Mouse (Mus musculus): ENCODE data around the gene Olfr1100. TPM values are rescaled to one million over a fixed set of nuclear protein-coding genes. Genes with fewer than 3 reads are reported as not detected.

Olfr1100 gene
- polyA plus RNA-seq (2015; fragmentation: Nextera tagmentation; extraction: Ambion mirVana) = not detected in 2 replicates

- no peaks in the 10 kb centered on the region for H3K36me3 ChIP-seq
- no peak for ATAC-seq (replicated peaks)
- H3K4me1 ChIP-seq = no peaks in the 10 kb centered on the region
- H3K9ac ChIP-seq (replicated peaks) = no peak within 1 kb of the TSS
- 80% methylated on average over 3 of the region's 3 CpGs for WGBS
- no peak within 1 kb of the TSS for H3K4me2 ChIP-seq (replicated peaks)
- H3K27me3 ChIP-seq = no peaks in the 10 kb centered on the region
- no peaks in the 10 kb centered on the region for H3K9me3 ChIP-seq
- no peak within 1 kb of the TSS for H3K4me3 ChIP-seq
- H3K27ac ChIP-seq (replicated peaks) = no peak within 1 kb of the TSS
Measured at GRCm38 (mm10) chr2:86979854-86980253, at the start of gene Olfr1100. Olfr1100 (minus strand) TSS chr2:86979954.

DNA sequence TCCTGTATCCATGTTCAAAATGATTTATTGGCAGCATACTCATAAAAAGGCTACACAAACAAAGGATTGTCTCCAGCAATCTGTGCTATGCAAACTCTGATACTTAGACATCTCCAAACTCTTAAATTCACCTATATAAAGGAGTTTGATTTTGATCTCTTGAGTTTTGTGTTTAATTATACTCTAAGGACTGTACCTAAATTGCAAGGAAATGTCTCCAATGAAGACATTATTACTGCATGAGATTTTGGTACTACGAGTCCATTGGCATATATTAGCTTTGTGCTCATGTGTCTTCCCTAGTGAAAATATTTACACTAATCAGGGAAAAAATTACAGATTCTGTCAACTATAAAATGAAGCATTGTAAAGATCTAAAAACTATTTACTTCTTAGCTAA lies 47.2 kb upstream of the Olfr1100 start, which contains the start of gene Olfr1104:
Gene Olfr1104, minus strand, starts transcription at position 101 of the 400 bp plus-strand sequence.
- 91% methylated on average over 1 of the region's 1 CpGs for WGBS
- Histone ChIP-seq H3K4me2 (replicated peaks) (no peak within 1 kb of the TSS), H3K36me3 (no peaks in the 10 kb centered on the region), H3K4me3 (no peak within 1 kb of the TSS), H3K9ac (replicated peaks) (no peak within 1 kb of the TSS), H3K9me3 (no peaks in the 10 kb centered on the region), H3K27me3 (no peaks in the 10 kb centered on the region), H3K4me1 (no peaks in the 10 kb centered on the region), H3K27ac (replicated peaks) (no peak within 1 kb of the TSS)
- no peak for ATAC-seq (replicated peaks)

DNA sequence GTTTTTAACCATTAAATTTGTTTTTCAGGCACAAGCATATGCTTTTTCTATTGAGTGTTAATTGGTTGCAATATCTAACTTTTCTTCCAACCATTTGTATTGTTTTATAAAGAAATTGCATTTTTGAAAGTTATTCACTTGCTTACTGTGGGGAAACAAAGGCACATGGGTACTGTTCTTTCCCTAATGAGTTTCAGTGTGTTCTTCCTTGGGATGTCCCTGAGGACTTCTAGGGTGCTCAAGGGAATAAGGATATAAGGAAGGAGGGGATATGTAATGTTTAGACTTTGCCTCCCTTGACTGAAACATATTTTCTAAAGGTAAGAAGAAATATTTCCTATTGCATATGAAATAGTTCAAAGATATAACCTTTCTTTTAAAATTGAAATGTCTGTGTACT lies 18.3 kb upstream of the Olfr1100 start, which contains the start of gene Olfr1102:
Gene Olfr1102, plus strand, starts transcription at position 301 of the 400 bp plus-strand sequence.
- H3K4me2 ChIP-seq (replicated peaks) = no peak within 1 kb of the TSS
- H3K27ac ChIP-seq (replicated peaks) = no peak within 1 kb of the TSS
- ATAC-seq (replicated peaks) = no peak
- no peaks in the 10 kb centered on the region for H3K36me3 ChIP-seq
- no peak within 1 kb of the TSS for H3K4me3 ChIP-seq
- H3K9me3 ChIP-seq = no peaks in the 10 kb centered on the region
- H3K9ac ChIP-seq (replicated peaks) = no peak within 1 kb of the TSS
- H3K27me3 ChIP-seq = no peaks in the 10 kb centered on the region
- no peaks in the 10 kb centered on the region for H3K4me1 ChIP-seq

DNA sequence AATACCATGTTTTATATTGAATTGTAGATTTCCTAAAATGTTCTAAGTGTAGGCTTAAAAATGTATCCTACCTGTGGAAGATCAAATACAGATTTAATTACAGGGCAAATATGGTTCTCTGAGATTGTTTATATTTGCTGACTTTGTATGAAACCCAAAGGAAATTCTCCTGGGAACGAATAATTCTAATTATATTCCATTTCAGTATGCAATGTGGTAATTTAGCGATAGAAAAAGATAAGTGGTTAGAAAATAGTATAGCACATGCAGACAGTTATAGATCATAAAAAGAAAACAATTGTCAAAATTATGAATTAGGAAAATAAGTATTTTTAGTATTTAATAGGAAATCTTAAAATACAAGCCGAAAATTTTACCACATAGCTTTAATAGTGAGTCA lies 11.4 kb upstream of the Olfr1100 start, which contains the start of gene Olfr1101:
Gene Olfr1101, minus strand, starts transcription at position 101 of the 400 bp plus-strand sequence.
- 79% methylated on average over 3 of the region's 3 CpGs for WGBS

GRCm38 (mm10) chr2:86960593-86960992 lies 19.2 kb downstream of the Olfr1100 start, which contains the start of gene Olfr1099:
Olfr1099 (minus strand) TSS chr2:86960693.
- 71% methylated on average over 1 of the region's 1 CpGs for WGBS
- no peak within 1 kb of the TSS for H3K4me3 ChIP-seq
- H3K4me2 ChIP-seq (replicated peaks) = no peak within 1 kb of the TSS
- no peaks in the 10 kb centered on the region for H3K27me3 ChIP-seq
- H3K9me3 ChIP-seq = no peaks in the 10 kb centered on the region
- no peaks in the 10 kb centered on the region for H3K36me3 ChIP-seq
- ATAC-seq (replicated peaks) = no peak
- H3K9ac ChIP-seq (replicated peaks) = no peak within 1 kb of the TSS
- H3K27ac ChIP-seq (replicated peaks) = no peak within 1 kb of the TSS
- H3K4me1 ChIP-seq = no peaks in the 10 kb centered on the region

More for the DNA sequence above, 11.4 kb upstream of the Olfr1100 start, which contains the start of gene Olfr1101:
- no peak within 1 kb of the TSS for H3K4me3 ChIP-seq
- H3K27ac ChIP-seq (replicated peaks) = no peak within 1 kb of the TSS
- no peaks in the 10 kb centered on the region for H3K27me3 ChIP-seq
- no peak within 1 kb of the TSS for H3K4me2 ChIP-seq (replicated peaks)
- H3K36me3 ChIP-seq = no peaks in the 10 kb centered on the region
- no peaks in the 10 kb centered on the region for H3K9me3 ChIP-seq
- no peak within 1 kb of the TSS for H3K9ac ChIP-seq (replicated peaks)
- no peak for ATAC-seq (replicated peaks)
- no peaks in the 10 kb centered on the region for H3K4me1 ChIP-seq

DNA sequence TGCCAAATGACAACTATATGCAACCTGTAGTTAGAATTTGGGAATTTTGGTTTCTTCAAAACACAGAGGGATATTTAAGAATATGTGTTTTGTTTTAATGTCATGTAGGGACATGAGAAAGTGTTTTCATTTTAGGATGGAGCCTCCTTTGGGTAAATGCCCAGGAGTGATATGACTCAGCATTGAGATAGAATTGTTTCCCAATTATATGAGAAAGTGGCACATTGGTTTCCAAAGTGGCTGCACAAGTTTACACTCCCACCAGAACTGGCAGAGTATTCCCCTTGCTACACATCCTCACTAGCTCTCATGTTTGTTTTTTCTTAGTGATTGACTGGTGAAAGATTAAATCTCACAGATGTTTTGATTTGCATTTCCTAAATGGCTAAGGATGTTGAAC lies 53.2 kb downstream of the Olfr1100 start:
- Histone ChIP-seq H3K27me3 (no peaks in the 10 kb centered on the region), H3K36me3 (no peaks in the 10 kb centered on the region), H3K4me1 (no peaks in the 10 kb centered on the region), H3K9ac (replicated peaks) (no peak overlapping the region), H3K4me3 (no peak overlapping the region), H3K9me3 (no peaks in the 10 kb centered on the region), H3K4me2 (replicated peaks) (no peak overlapping the region), H3K27ac (replicated peaks) (no peak overlapping the region)
- no peak for ATAC-seq (replicated peaks)

Other genes with a start within 250 kb of the Olfr1100 start
- not detected in 2 replicates for gene Olfr1089, start 246.3 kb downstream of the Olfr1100 start, polyA plus RNA-seq (2015; fragmentation: Nextera tagmentation; extraction: Ambion mirVana)
- gene Olfr1090, start 221.0 kb downstream of the Olfr1100 start, polyA plus RNA-seq (2015; fragmentation: Nextera tagmentation; extraction: Ambion mirVana) = not detected in 2 replicates
- gene Olfr1093, start 197.5 kb downstream of the Olfr1100 start, polyA plus RNA-seq (2015; fragmentation: Nextera tagmentation; extraction: Ambion mirVana) = not detected in 2 replicates
- gene Olfr141, start 169.9 kb downstream of the Olfr1100 start, polyA plus RNA-seq (2015; fragmentation: Nextera tagmentation; extraction: Ambion mirVana) = not detected in 2 replicates
- gene Olfr1094, start 155.3 kb downstream of the Olfr1100 start, polyA plus RNA-seq (2015; fragmentation: Nextera tagmentation; extraction: Ambion mirVana) = not detected in 2 replicates
- not detected in 2 replicates for gene Olfr1095, start 128.3 kb downstream of the Olfr1100 start, polyA plus RNA-seq (2015; fragmentation: Nextera tagmentation; extraction: Ambion mirVana)
- gene Gm13723, start 105.2 kb downstream of the Olfr1100 start, polyA plus RNA-seq (2015; fragmentation: Nextera tagmentation; extraction: Ambion mirVana) = not detected in 2 replicates
- not detected in 2 replicates for gene Olfr1097, start 87.7 kb downstream of the Olfr1100 start, polyA plus RNA-seq (2015; fragmentation: Nextera tagmentation; extraction: Ambion mirVana)
- not detected in 2 replicates for gene Olfr1098, start 55.4 kb downstream of the Olfr1100 start, polyA plus RNA-seq (2015; fragmentation: Nextera tagmentation; extraction: Ambion mirVana)
- not detected in 2 replicates for gene Olfr1099, start 19.3 kb downstream of the Olfr1100 start, polyA plus RNA-seq (2015; fragmentation: Nextera tagmentation; extraction: Ambion mirVana)
- gene Olfr1101, start 11.3 kb upstream of the Olfr1100 start, polyA plus RNA-seq (2015; fragmentation: Nextera tagmentation; extraction: Ambion mirVana) = not detected in 2 replicates
- not detected in 2 replicates for gene Olfr1102, start 18.4 kb upstream of the Olfr1100 start, polyA plus RNA-seq (2015; fragmentation: Nextera tagmentation; extraction: Ambion mirVana)
- not detected in 2 replicates for gene Olfr1104, start 47.1 kb upstream of the Olfr1100 start, polyA plus RNA-seq (2015; fragmentation: Nextera tagmentation; extraction: Ambion mirVana)
- gene Olfr1105, start 56.6 kb upstream of the Olfr1100 start, polyA plus RNA-seq (2015; fragmentation: Nextera tagmentation; extraction: Ambion mirVana) = not detected in 2 replicates
- gene Olfr1106, start 72.3 kb upstream of the Olfr1100 start, polyA plus RNA-seq (2015; fragmentation: Nextera tagmentation; extraction: Ambion mirVana) = not detected in 2 replicates
- gene Olfr1107, start 95.9 kb upstream of the Olfr1100 start, polyA plus RNA-seq (2015; fragmentation: Nextera tagmentation; extraction: Ambion mirVana) = not detected in 2 replicates
- not detected in 2 replicates for gene Olfr1109, start 116.1 kb upstream of the Olfr1100 start, polyA plus RNA-seq (2015; fragmentation: Nextera tagmentation; extraction: Ambion mirVana)
- gene Olfr259, start 134.6 kb upstream of the Olfr1100 start, polyA plus RNA-seq (2015; fragmentation: Nextera tagmentation; extraction: Ambion mirVana) = not detected in 2 replicates
- not detected in 2 replicates for gene Olfr1110, start 160.3 kb upstream of the Olfr1100 start, polyA plus RNA-seq (2015; fragmentation: Nextera tagmentation; extraction: Ambion mirVana)
- not detected in 2 replicates for gene Olfr1111, start 172.7 kb upstream of the Olfr1100 start, polyA plus RNA-seq (2015; fragmentation: Nextera tagmentation; extraction: Ambion mirVana)
- gene Olfr1112, start 207.8 kb upstream of the Olfr1100 start, polyA plus RNA-seq (2015; fragmentation: Nextera tagmentation; extraction: Ambion mirVana) = not detected in 2 replicates
- gene Olfr1113, start 229.0 kb upstream of the Olfr1100 start, polyA plus RNA-seq (2015; fragmentation: Nextera tagmentation; extraction: Ambion mirVana) = not detected in 2 replicates

Measured in forebrain, embryonic 15.5 days (tissue).